Mouse (Mus musculus): ENCODE data around the gene Cdhr1.

Cdhr1 gene

DNA sequence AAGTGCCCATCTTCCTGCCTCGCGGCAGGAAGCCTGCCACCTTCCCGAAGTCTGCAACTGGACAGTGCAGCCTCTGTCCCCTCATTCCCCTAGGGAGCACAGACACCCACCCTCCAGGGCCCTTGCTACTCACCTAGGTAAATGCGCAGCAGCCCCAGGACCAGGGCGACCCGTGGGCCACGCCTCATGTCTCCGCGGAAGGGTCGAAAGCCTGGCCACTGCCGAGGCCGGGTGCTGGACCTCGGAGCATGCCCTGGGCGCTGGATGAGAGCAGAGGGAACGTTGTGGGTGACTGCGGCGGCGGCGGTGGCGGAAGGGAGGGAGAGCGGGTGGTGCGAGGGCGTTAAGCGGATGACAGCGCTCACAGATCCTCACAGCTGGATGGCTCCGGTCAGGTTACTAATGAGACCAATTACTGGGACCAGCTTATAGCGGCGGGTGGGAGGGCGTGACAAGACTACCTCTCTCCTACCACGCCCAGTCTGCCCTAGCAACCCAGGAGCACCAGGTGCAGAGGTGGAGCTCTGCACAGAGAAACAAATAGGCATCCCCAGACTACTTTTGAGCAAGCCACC is at the start of gene Cdhr1:
Gene Cdhr1 (minus strand): TSS at position 392 of the 575 bp plus-strand sequence.
- DNase-seq (ENCODE audit: low read depth, low spot score): peak; percentile 87

- peak; percentile 21 for DNase-seq (ENCODE audit: low read depth, low spot score)
Observed at GRCm38 (mm10) chr14:37139051-37139710, 41.0 kb upstream of the Cdhr1 start.

GRCm38 (mm10) chr14:37137596-37137995 is 39.4 kb upstream of the Cdhr1 start:
- peak; percentile 46 for DNase-seq (ENCODE audit: low read depth, low spot score)

DNA sequence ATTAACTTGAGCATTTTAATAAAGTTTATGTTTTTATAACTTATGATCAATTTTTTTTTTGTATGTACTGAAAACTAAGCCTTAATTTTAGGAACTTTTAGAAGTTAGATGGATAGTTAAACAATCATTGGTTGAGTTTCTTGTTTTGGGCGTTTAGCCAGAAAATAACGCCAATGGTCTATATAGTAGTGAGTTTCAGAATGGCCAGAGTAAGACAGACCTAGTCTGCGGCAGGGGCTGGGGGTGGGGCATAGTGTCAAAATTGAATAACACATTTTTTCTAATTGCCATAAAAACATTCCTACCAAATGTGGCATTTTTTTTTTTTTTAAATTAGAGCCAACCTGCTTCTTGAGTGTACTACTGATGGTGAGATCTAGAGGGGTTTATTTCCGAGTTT is 38.0 kb upstream of the Cdhr1 start:
- DNase-seq (ENCODE audit: low read depth, low spot score): no peak

- peak; percentile 14 for DNase-seq (ENCODE audit: low read depth, low spot score)
Observed at GRCm38 (mm10) chr14:37135671-37136070, 37.5 kb upstream of the Cdhr1 start.

- peak; percentile 98 for DNase-seq (ENCODE audit: low read depth, low spot score)
Observed at GRCm38 (mm10) chr14:37135127-37135593, 37.0 kb upstream of the Cdhr1 start, which contains the start of gene Ghitm. Gene Ghitm, minus strand, starts transcription at chr14:37135272.

DNA sequence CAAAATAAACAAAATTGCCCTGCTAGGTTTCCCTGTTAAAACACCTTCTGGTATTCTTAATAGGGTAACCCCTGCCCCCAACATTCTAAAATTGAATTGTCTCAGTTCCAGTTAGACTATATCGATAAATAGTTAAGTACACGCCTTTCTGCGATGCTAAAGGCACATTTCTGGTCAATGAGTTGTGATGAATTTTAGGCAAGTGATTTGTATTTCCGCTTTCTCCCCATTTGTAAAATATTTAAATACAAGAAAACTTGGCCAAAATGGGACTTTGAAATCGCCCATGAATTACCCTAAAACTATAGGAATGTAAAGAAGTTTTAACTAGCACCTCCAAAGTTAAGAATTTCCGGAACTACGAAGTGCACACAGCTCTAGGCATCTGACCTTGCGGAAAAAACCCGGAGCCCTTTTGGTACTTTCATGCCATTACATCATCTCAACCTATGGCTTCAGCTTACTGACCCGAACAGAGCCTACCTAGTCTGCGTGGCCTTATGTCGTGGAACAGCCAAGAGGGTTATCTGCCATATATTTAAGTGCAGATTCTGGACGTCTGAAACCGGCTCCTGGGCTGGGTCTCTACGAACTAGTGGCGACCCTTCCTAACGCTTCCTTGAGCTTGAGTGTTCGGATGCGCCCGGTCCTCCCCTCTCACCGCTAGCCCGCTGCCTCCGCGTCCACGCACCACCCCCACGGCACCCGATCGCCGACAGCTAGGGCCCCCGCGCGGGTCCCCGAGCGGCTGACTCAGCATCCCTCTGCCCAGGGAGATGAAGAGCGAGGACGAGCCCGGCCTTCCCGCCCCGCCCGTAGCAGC is 36.4 kb upstream of the Cdhr1 start:
- peak; percentile 64 for DNase-seq (ENCODE audit: low read depth, low spot score)

GRCm38 (mm10) chr14:37127652-37128051 is 29.5 kb upstream of the Cdhr1 start:
- peak; percentile 66 for DNase-seq (ENCODE audit: low read depth, low spot score)

- DNase-seq (ENCODE audit: low read depth, low spot score): no peak
Observed at GRCm38 (mm10) chr14:37119233-37119632, 21.1 kb upstream of the Cdhr1 start.

- DNase-seq (ENCODE audit: low read depth, low spot score): no peak
Observed at GRCm38 (mm10) chr14:37113922-37114321, 15.8 kb upstream of the Cdhr1 start, which contains the start of gene 2610528A11Rik. Gene 2610528A11Rik, minus strand, starts transcription at chr14:37114022.

- DNase-seq (ENCODE audit: low read depth, low spot score): no peak
Observed at GRCm38 (mm10) chr14:37112931-37113330, 14.8 kb upstream of the Cdhr1 start.

DNA sequence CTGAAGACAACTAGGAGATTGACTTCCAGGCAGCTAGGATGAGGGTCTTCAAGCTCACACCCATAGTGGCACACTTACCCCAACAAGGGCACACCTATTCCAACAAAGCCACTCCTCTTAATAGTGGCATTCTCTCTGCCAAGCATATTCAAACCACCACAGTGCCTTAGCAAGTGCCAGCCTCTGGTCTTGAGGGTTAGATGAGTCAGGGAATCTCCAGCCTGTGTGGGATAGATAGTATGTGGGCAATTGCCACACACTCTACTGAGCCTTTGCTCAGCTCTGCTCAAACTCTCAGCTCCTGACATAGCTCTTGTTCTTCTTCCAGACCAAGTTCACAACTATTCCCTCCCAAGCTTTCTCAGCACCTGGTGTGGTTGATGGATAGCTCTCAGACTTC is 13.2 kb upstream of the Cdhr1 start:
- no peak for DNase-seq (ENCODE audit: low read depth, low spot score)

- DNase-seq (ENCODE audit: low read depth, low spot score): no peak
Observed at GRCm38 (mm10) chr14:37110456-37110855, 12.3 kb upstream of the Cdhr1 start.

- peak; percentile 20 for DNase-seq (ENCODE audit: low read depth, low spot score)
Observed at GRCm38 (mm10) chr14:37109975-37110374, 11.8 kb upstream of the Cdhr1 start.

DNA sequence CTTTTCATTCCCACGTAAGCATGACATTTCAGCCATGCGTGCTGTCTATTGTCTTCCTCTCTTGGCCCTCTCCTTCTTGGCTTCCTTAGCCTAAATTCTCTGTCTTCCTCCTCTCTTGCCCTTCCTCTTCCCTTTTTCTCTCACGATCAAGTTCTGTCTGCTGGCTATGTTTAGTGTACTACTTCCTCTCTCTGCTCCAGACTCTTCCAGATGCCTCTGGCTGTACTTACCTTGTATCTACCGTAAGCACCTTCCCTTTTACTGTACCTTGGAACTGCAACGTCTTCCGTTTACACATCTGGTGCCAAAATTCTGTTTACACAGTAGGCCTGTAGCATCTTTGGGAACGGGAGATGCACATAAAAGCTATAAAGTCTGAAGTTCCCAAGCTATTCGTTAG is 11.3 kb upstream of the Cdhr1 start:
- no peak for DNase-seq (ENCODE audit: low read depth, low spot score)

DNA sequence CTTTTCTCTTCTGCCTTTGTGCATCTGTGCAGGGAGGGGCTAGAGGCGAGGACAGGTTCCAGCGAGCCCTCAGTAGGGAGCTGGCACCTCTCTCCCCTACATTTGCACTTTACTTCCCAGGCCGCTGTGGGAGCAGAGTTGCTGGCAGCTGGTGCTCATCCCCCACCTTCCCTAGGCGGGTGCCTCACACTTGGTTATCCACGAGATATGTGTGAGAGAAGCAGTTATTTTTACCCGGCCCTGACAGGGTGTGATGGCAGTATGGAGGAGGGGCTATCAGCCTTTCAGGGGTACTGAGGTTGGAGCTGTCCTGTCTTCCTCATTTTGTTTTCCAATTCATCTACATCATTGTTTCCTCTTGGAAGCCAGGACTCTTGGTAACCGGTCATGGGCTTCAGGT is 7.7 kb upstream of the Cdhr1 start:
- no peak for DNase-seq (ENCODE audit: low read depth, low spot score)

DNA sequence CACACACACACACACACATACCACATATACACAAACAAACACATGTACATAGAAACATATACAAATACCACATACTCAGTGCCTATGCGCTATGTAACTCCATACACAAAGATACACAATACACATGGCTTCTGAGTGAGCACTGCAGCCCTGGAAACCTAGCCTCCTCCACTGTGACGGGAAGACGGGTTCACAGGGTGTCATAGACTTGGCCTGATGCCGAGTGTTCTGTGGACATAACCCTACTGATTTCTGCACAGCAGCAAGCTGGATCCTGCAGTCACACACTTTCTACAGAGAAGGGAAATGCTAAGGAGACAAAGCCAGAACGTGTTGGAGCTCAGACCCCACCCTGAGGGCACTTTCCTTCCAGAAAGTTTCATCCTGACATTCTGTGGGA is 6.6 kb upstream of the Cdhr1 start:
- no peak for DNase-seq (ENCODE audit: low read depth, low spot score)

DNA sequence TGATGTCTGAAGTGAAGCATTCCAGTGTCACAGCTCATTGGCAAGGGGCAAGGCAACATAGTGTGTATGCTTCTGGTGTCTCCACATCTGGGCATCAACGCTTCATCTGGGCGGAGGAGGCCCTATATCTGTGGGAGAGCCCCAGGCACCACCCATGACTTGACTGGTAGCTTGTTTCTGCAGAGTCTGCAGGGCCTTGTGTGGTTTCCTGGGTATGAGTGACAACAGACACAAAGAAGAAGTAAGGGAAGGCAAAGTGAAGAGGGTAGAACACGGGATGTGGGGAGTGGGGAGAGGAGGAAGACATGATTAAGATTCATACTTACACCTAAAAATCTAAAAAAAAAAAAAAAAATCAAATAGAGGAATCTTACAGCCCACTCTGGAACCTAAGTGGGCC is 4.3 kb upstream of the Cdhr1 start:
- DNase-seq (ENCODE audit: low read depth, low spot score): no peak

DNA sequence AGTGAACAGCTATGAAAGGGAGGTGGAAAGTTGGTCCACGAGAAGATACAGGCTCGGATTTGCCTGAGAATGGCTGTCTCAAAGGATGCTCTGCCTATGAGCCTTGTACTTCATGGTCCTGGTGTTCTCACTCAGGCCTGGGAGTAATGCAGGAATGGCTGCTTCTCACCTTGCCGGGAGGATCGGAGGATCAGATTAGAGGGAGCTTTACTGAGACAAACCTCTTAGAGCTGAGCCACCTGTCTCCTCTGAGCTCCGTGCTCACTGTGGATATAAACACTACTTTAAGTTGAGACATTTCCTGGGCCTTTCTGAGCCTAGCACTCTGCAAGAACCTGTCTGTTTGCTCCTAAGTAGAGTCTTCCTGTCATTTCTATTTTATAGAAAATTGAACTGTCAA is 3.4 kb upstream of the Cdhr1 start:
- no peak for DNase-seq (ENCODE audit: low read depth, low spot score)

GRCm38 (mm10) chr14:37095556-37095955 is 2.6 kb downstream of the Cdhr1 start:
- DNase-seq (ENCODE audit: low read depth, low spot score): peak; percentile 88

DNA sequence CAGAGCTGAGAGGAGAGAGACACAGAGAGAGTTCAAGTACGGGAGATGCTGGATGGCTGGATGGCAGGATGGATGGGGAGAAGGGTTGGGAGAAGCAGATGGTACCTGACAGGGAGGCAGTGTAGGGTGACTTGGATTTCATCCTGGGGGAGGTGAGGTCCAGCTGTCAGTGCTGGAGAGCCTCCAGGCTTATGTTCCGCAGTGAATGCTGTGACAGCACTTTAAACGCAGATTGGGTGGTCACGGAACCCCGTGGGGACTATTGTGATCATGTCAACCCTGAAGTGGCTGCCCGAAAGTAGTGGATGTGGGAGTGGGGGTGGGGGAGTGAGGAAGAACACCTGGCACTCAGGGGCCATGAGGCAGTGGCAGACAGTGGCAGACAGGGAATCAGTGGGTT is 3.7 kb downstream of the Cdhr1 start:
- no peak for DNase-seq (ENCODE audit: low read depth, low spot score)

DNA sequence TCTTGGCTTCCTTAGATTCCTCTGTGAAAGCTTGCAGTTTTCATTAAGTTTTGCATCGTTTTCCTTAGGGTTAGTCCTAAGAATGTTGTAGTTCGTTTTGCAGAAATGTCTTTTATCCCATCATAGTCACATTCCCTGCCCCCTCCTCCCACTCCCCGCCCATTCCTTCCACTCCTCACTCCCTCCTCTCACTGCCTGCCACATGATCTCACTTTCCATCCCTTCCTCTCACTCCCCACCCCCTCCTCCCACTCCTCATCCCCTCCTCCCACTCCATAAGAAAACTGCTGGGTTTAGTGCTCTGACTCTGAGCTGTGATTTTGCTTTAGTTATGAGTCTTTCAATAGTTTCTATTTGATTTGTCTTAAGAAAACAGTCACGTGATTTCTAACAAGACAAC is 14.4 kb downstream of the Cdhr1 start:
- no peak for DNase-seq (ENCODE audit: low read depth, low spot score)

Data from R1 (cell line).